Mouse (Mus musculus): ENCODE data around the gene Hhat. TPM values are rescaled to one million over a fixed set of nuclear protein-coding genes. Genes with fewer than 3 reads are reported as not detected.

The Hhat gene
- polyA plus RNA-seq, 1 experiment from 2014 or later, result 3.5 TPM

GRCm38 (mm10) chr1:192451722-192452121 lies 319.3 kb downstream of the Hhat start:
- Histone ChIP-seq H3K4me3 (no peak overlapping the region), H3K9ac (no peak overlapping the region), H3K27ac (replicated peaks) (no peak overlapping the region), H3K4me1 (replicated peaks) (0 out of 2 replicates have a peak, but pooled peaks cover 5% of the 10 kb centered on the region), H3K36me3 (no peaks in the 10 kb centered on the region), H3K4me2 (no peak overlapping the region), H3K9me3 (no peaks in the 10 kb centered on the region), H3K27me3 (no peaks in the 10 kb centered on the region)
- 69% methylated on average over 4 of the region's 4 CpGs for WGBS
- ATAC-seq (ENCODE audit: low FRiP score, low read depth), result no peak

GRCm38 (mm10) chr1:192450425-192450824 lies 320.6 kb downstream of the Hhat start:
- Histone ChIP-seq H3K4me3 (no peak overlapping the region), H3K9ac (no peak overlapping the region), H3K36me3 (no peaks in the 10 kb centered on the region), H3K27me3 (no peaks in the 10 kb centered on the region), H3K4me1 (replicated peaks) (0 out of 2 replicates have a peak, but pooled peaks cover 5% of the 10 kb centered on the region), H3K27ac (replicated peaks) (no peak overlapping the region), H3K9me3 (no peaks in the 10 kb centered on the region), H3K4me2 (no peak overlapping the region)
- ATAC-seq (ENCODE audit: low FRiP score, low read depth), result no peak

DNA sequence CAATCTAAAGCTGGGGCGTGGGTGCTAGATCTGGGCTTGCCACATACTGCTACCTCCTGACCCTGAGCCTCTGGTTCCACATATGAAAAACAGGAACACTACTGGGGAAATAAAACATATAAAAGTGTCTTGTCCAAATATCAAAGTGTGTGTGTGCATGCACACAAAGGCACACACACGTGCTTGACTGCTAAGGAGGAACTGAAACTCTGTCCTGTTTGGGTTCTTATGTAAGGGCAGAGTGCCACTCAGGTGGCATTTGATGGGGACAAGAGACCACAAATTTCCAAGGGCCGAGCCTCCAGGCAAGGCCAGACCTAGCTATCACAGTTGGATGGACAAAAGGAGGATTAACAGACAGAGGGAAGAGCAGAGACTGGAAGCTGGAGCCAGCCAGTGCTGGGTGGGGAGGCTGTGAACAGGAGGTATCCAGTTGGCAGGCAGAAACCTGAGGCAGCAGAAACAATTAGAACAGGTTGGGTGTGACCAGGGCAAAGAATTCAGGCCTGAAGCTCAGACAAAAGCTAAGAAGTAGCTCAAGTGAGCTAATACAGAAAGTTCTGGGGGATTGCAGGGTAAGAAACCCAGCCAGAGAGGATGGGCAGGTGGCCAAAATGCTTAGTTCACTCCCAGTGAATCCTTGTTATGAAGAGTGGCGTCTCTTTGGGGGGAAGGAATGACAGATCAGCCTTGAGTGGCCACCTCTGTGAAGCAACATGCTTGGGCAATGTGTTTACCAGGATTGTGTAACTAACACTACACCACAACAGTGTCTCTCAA lies 321.3 kb downstream of the Hhat start:
- ATAC-seq (ENCODE audit: low FRiP score, low read depth), result no peak
- no peak overlapping the region for H3K27ac ChIP-seq (replicated peaks)
- no peak overlapping the region for H3K9ac ChIP-seq
- no peaks in the 10 kb centered on the region for H3K36me3 ChIP-seq
- H3K4me3 ChIP-seq, result no peak overlapping the region
- H3K4me2 ChIP-seq, result no peak overlapping the region
- no peaks in the 10 kb centered on the region for H3K9me3 ChIP-seq
- WGBS, result 66% methylated on average over 4 of the region's 4 CpGs
- no peaks in the 10 kb centered on the region for H3K27me3 ChIP-seq
- peaks cover 4% of the 10 kb centered on the region for H3K4me1 ChIP-seq (replicated peaks)

- Histone ChIP-seq H3K27ac (replicated peaks) (no peak overlapping the region), H3K9me3 (no peaks in the 10 kb centered on the region), H3K9ac (no peak overlapping the region), H3K36me3 (no peaks in the 10 kb centered on the region), H3K4me3 (no peak overlapping the region), H3K4me1 (replicated peaks) (peaks cover 15% of the 10 kb centered on the region), H3K27me3 (no peaks in the 10 kb centered on the region), H3K4me2 (no peak overlapping the region)
- no peak for ATAC-seq (ENCODE audit: low FRiP score, low read depth)
- WGBS, result 86% methylated on average over 1 of the region's 1 CpGs
Observed at GRCm38 (mm10) chr1:192448512-192448911, 322.5 kb downstream of the Hhat start.

DNA sequence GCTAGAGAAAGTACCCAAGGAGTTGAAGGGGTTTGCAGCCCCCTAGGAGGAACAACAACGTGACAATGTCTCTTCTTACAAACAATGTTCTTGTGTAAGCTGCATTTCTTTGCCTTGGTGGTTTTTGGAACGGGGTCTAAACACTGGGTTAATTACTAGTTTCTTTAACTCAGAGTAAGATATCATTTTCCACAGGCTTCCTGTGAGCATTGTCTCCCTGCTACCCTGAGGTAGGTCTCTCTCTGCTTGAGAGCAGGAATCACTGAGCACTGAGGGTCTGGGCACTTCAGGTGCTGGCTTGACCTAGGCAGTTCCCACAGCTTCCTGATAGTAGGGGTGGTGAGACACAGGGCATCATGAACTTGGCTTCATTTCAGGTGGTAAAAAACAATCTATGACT lies 323.4 kb downstream of the Hhat start:
- Histone ChIP-seq H3K9me3 (no peaks in the 10 kb centered on the region), H3K27me3 (no peaks in the 10 kb centered on the region), H3K4me1 (replicated peaks) (peaks cover 24% of the 10 kb centered on the region), H3K27ac (replicated peaks) (no peak overlapping the region), H3K4me2 (no peak overlapping the region), H3K4me3 (no peak overlapping the region), H3K36me3 (no peaks in the 10 kb centered on the region), H3K9ac (no peak overlapping the region)
- no peak for ATAC-seq (ENCODE audit: low FRiP score, low read depth)
- 70% methylated on average over 2 of the region's 2 CpGs for WGBS

Other genes with a start within 250 kb of the Hhat start
- 19.4 and 20.6 TPM in 2 replicates for gene Sertad4, start 84.5 kb upstream of the Hhat start, polyA plus RNA-seq (2015; fragmentation: Nextera tagmentation; extraction: Ambion mirVana)

All from hindbrain, embryonic 15.5 days (tissue).